Mouse (Mus musculus): ENCODE data around the gene Ifnar2. TPM values are rescaled to one million over a fixed set of nuclear protein-coding genes. Genes with fewer than 3 reads are reported as not detected.

Gene Ifnar2
- polyA plus RNA-seq (2012; rRNA removed; ENCODE audit: low replicate concordance), result 92.6 and 143 TPM in 2 replicates

GRCm38 (mm10) chr16:91372577-91373472, at the start of gene Ifnar2:
TSS of gene Ifnar2 (plus strand) at chr16:91372783.

GRCm38 (mm10) chr16:91391421-91391820, 18.8 kb downstream of the Ifnar2 start, which contains the start of gene Gm21970:
TSS of gene Gm21970 (plus strand) at chr16:91391721.

GRCm38 (mm10) chr16:91405640-91406584, 33.3 kb downstream of the Ifnar2 start, which contains the start of gene Il10rb:
TSS of gene Il10rb (plus strand) at chr16:91406164.

Other genes starting within 250 kb of the Ifnar2 start
- gene Olig2, start 147.3 kb upstream of the Ifnar2 start, polyA plus RNA-seq (2012; rRNA removed; ENCODE audit: low replicate concordance), result not detected in 2 replicates
- 0.87 and 1.2 TPM in 2 replicates for gene Olig1, start 103.0 kb upstream of the Ifnar2 start, polyA plus RNA-seq (2012; rRNA removed; ENCODE audit: low replicate concordance)
- gene Gm21970, start 18.9 kb downstream of the Ifnar2 start, polyA plus RNA-seq (2012; rRNA removed; ENCODE audit: low replicate concordance), result not detected in 2 replicates
- 42.5 and 58.3 TPM in 2 replicates for gene Il10rb, start 33.4 kb downstream of the Ifnar2 start, polyA plus RNA-seq (2012; rRNA removed; ENCODE audit: low replicate concordance)
- gene Ifnar1, start 112.5 kb downstream of the Ifnar2 start, polyA plus RNA-seq (2012; rRNA removed; ENCODE audit: low replicate concordance), result 33.9 and 38.6 TPM in 2 replicates
- 30.0 and 31.0 TPM in 2 replicates for gene Ifngr2, start 174.3 kb downstream of the Ifnar2 start, polyA plus RNA-seq (2012; rRNA removed; ENCODE audit: low replicate concordance)
- gene Tmem50b, start 225.0 kb downstream of the Ifnar2 start, polyA plus RNA-seq (2012; rRNA removed; ENCODE audit: low replicate concordance), result 51.3 and 70.5 TPM in 2 replicates
- gene Dnajc28, start 246.2 kb downstream of the Ifnar2 start, polyA plus RNA-seq (2012; rRNA removed; ENCODE audit: low replicate concordance), result 2.6 and 3.0 TPM in 2 replicates

Data from subcutaneous adipose tissue, adult 2 months (tissue).